Mouse (Mus musculus) forebrain, postnatal 0 days (tissue): Measurements from ENCODE around the gene Pxmp4. TPM values are rescaled to one million over a fixed set of nuclear protein-coding genes. Genes with fewer than 3 reads are reported as not detected.

Source experiments
- ATAC-seq: fragments of 200-750 bp; cut with Nextera tagmentation; 2 replicates; pipeline ENCODE4 v1.8.0; 2017; ENCODE audit warnings: mild to moderate bottlenecking, moderate library complexity
- DNase-seq: peaks from one replicate; pipeline ENCODE4 v3.0.0-alpha.2; 2015
- H3K27ac ChIP-seq: fragments of 300-500 bp; sonication (generic); 2 replicates; pipeline ENCODE4 v1.5.1; 2014; ENCODE audit warnings: low read depth, mild to moderate bottlenecking, antibody characterized with exemption, low read length, moderate library complexity, mixed read lengths
- H3K27me3 ChIP-seq: fragments of 300-500 bp; sonication (generic); 2 replicates; pipeline ENCODE4 v1.6.1; 2014; ENCODE audit warnings: mild to moderate bottlenecking, low read length, mixed read lengths; ENCODE audit not compliant: insufficient read depth
- H3K36me3 ChIP-seq: fragments of 300-500 bp; sonication (generic); 2 replicates; pipeline ENCODE4 v1.6.1; 2014; ENCODE audit warnings: mild to moderate bottlenecking, moderate library complexity; ENCODE audit not compliant: insufficient read depth
- H3K4me1 ChIP-seq: fragments of 300-500 bp; sonication (generic); 2 replicates; pipeline ENCODE4 v1.6.1; 2014; ENCODE audit warnings: antibody characterized with exemption; ENCODE audit not compliant: insufficient read depth
- H3K4me2 ChIP-seq: fragments of 300-500 bp; sonication (generic); 2 replicates; pipeline ENCODE4 v1.6.1; 2014; ENCODE audit warnings: low read depth, mild to moderate bottlenecking, moderate library complexity
- H3K4me3 ChIP-seq: fragments of 300-500 bp; sonication (generic); 2 replicates; pipeline ENCODE4 v1.5.1; 2014; ENCODE audit warnings: low read depth, low read length, mixed read lengths
- H3K9ac ChIP-seq: fragments of 300-500 bp; sonication (generic); 2 replicates; pipeline ENCODE4 v1.6.1; 2014; ENCODE audit warnings: mild to moderate bottlenecking
- H3K9me3 ChIP-seq: fragments of 300-500 bp; sonication (generic); 2 replicates; pipeline ENCODE4 v1.6.1; 2016; ENCODE audit warnings: low read length
- CTCF ChIP-seq: sonication (generic); IDR thresholded peaks from 2 replicates; pipeline ENCODE4 v1.5.1; 2016; ENCODE audit warnings: antibody characterized with exemption, control low read depth, low read depth
- WGBS: fragments of 180-500 bp; shearing (Covaris S2); extraction: QIAGEN DNeasy Blood & Tissue Kit; methylation state at CpG from one replicate; pipeline ENCODE4 v1.1.7; 2014; 5-methylcytosine and 5-hydroxymethylcytosine counted together
- polyA plus RNA-seq: library from polyadenylated mRNA; unstranded; fragments of >200 nt; fragmentation: Nextera tagmentation; extraction: Ambion mirVana; gene quantifications from 2 replicates; pipeline ENCODE4 v1.2.1, GENCODE M21; 2015
- total RNA-seq: library from RNA; depleted of rRNA; stranded (reverse); fragments of >200 nt; gene quantifications from 2 replicates; pipeline ENCODE4 v1.2.3, GENCODE M21; 2014

Pxmp4 gene
- total and polyA plus RNA-seq, 2 experiments from 2014 or later = 15.0 to 17.9 TPM

- peak overlapping the region; percentile 84 for H3K4me2 ChIP-seq
- H3K27me3 ChIP-seq = no peaks in the 10 kb centered on the region
- DNase-seq (peak; percentile 78), ATAC-seq (peak; percentile 61)
- H3K27ac ChIP-seq = 0 out of 2 replicates have a peak overlapping the region, but pooled peaks have one; percentile 15
- peak overlapping the region; percentile 35 for H3K4me3 ChIP-seq
- no peak for TF ChIP-seq CTCF
- H3K9me3 ChIP-seq = no peaks in the 10 kb centered on the region
- no peaks in the 10 kb centered on the region for H3K36me3 ChIP-seq
- WGBS = 8% methylated on average over 48 of the region's 48 CpGs
- peak overlapping the region; percentile 51 for H3K9ac ChIP-seq
- H3K4me1 ChIP-seq = peaks cover 16% of the 10 kb centered on the region; the same call in 1 of the 2 replicates
Measured at GRCm38 (mm10) chr2:154549127-154549885, 54.2 kb downstream of the Pxmp4 start.

DNA sequence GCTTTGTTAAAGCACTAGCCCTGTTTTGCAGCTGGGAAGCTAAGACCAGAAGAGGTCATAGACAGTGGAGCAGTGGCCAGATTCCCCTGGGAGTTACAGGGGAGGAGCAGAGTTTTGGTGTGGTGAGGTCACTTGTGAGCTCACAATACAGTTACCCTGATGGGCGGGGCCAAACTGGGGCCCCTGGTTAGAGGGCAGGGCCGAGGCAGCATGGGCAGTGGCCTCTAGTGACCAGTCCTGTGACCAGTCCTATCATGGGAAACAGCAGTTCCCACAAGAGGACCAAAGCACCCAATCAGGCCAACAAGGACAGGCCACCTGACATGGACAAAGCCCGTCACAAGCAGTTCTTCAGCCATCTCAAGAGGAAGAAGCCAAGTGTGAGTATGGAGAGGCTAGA, 54.8 kb downstream of the Pxmp4 start:
- Histone ChIP-seq H3K27ac (no peak overlapping the region), H3K27me3 (no peaks in the 10 kb centered on the region), H3K9ac (no peak overlapping the region), H3K4me3 (no peak overlapping the region), H3K36me3 (no peaks in the 10 kb centered on the region), H3K9me3 (no peaks in the 10 kb centered on the region), H3K4me2 (no peak overlapping the region), H3K4me1 (peaks cover 16% of the 10 kb centered on the region; the same call in 1 of the 2 replicates)
- TF ChIP-seq CTCF = no peak
- DNase-seq (no peak), ATAC-seq (no peak)
- WGBS = 53% methylated on average over 3 of the region's 3 CpGs

DNA sequence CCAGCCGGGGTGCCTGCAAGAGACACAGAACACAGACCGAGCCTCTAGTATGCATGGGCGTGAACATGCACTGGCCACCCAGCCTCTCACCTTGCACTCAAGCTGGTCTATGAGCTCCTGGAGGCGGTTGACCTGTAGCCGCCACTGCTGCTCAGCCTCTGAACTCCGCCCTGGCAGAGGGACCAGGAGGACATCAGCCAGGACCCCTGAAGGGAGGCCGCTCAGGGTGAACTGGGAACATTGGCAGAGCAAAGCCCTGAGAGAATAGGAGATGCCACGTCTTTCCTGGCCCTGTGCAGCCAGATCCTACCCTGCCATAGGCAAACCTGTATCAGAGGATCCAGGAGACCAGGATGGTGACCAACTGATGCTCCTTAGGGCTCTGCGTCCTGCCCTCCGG, 56.8 kb downstream of the Pxmp4 start, which contains the start of gene 1700003F12Rik:
TSS of gene 1700003F12Rik (plus strand) at position 375 of the 400 bp plus-strand sequence.
- WGBS = 92% methylated on average over 10 of the region's 10 CpGs
- no peak within 1 kb of the TSS for H3K4me2 ChIP-seq
- TF ChIP-seq CTCF = no peak
- no peak within 1 kb of the TSS for H3K27ac ChIP-seq
- H3K27me3 ChIP-seq = no peaks in the 10 kb centered on the region
- H3K36me3 ChIP-seq = no peaks in the 10 kb centered on the region
- no peak for DNase-seq
- no peaks in the 10 kb centered on the region for H3K9me3 ChIP-seq
- no peak for ATAC-seq
- H3K4me1 ChIP-seq = peaks cover 10% of the 10 kb centered on the region; the same call in 1 of the 2 replicates
- H3K9ac ChIP-seq = no peak within 1 kb of the TSS
- no peak within 1 kb of the TSS for H3K4me3 ChIP-seq

- Histone ChIP-seq H3K27ac (peak overlapping the region; percentile 68), H3K4me1 (peaks cover 3% of the 10 kb centered on the region; the same call in 1 of the 2 replicates), H3K36me3 (no peaks in the 10 kb centered on the region), H3K9ac (no peak overlapping the region), H3K4me3 (no peak overlapping the region), H3K4me2 (no peak overlapping the region), H3K27me3 (no peaks in the 10 kb centered on the region), H3K9me3 (no peaks in the 10 kb centered on the region)
- TF ChIP-seq CTCF = 0 out of 2 replicates have a peak, but pooled peaks have one; percentile 9
- WGBS = 51% methylated on average over 9 of the region's 9 CpGs
- DNase-seq (peak; percentile 79), ATAC-seq (peak; percentile 86)
Measured at GRCm38 (mm10) chr2:154543567-154544347, 59.8 kb downstream of the Pxmp4 start.

DNA sequence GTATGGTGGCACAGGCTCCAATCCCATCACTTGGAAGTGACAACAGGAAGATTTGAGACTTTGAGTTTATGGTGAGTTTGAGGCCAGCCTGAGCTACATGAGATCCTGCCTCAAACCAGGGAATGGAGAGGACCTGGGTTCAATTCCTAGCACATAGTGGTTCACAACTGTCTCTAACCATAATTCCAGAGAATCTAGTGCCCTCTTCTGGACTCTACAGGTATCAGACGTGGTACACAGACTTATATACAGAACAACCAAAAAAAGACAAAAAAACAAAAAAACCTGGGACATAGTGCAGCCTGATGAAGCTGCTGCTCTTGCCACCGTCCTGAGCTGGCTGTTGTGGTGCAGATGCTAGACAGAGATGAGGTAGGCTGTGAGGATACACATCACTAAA, 61.9 kb downstream of the Pxmp4 start:
- Histone ChIP-seq H3K4me1 (peaks cover 10% of the 10 kb centered on the region; the same call in 1 of the 2 replicates), H3K9ac (no peak overlapping the region), H3K4me3 (no peak overlapping the region), H3K4me2 (no peak overlapping the region), H3K9me3 (no peaks in the 10 kb centered on the region), H3K36me3 (peaks cover 6% of the 10 kb centered on the region), H3K27ac (no peak overlapping the region), H3K27me3 (no peaks in the 10 kb centered on the region)
- DNase-seq (no peak), ATAC-seq (no peak)
- 89% methylated on average over 2 of the region's 2 CpGs for WGBS
- TF ChIP-seq CTCF = peak; percentile 10; the same call in 1 of the 2 replicates

DNA sequence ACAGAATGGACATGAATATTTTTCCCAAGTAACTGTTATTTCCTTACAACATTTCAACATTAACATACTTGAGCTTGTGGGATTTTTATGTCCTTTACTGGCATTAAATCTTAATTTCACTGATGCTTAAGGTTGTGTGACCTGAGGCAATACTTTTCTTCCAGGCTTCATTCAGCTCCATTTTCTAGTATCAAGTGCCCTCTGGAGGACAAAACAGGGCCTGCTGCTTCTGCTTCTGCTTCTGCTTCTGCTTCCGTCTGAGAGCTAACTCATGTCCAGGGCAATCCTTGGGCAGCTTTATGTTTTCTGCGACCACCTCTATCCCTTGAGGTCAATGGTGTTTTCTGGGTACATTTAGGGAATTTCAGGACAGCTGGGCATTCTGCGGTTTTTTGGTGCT, 63.8 kb downstream of the Pxmp4 start:
- peaks cover 10% of the 10 kb centered on the region; the same call in 1 of the 2 replicates for H3K4me1 ChIP-seq
- no peak overlapping the region for H3K9ac ChIP-seq
- 66% methylated on average over 3 of the region's 3 CpGs for WGBS
- TF ChIP-seq CTCF = peak; percentile 85
- H3K27ac ChIP-seq = no peak overlapping the region
- H3K9me3 ChIP-seq = no peaks in the 10 kb centered on the region
- peak; percentile 21; the same call in 1 of the 2 replicates for ATAC-seq
- peaks cover 18% of the 10 kb centered on the region for H3K36me3 ChIP-seq
- no peak overlapping the region for H3K4me3 ChIP-seq
- DNase-seq = peak; percentile 81
- no peak overlapping the region for H3K4me2 ChIP-seq
- no peaks in the 10 kb centered on the region for H3K27me3 ChIP-seq
